Mouse (Mus musculus) spleen, embryonic (tissue): ENCODE data around the gene Slc44a2.

Experiments used
- CTCF ChIA-PET: fragments of 350-600 bp; sonication (Branson Sonifier 250); formaldehyde crosslinking; loops from one replicate; lab custom pipeline; 2022; lab: Charles Lee

The Slc44a2 gene

GRCm38 (mm10) chr9:21331365-21332140 is 11.1 kb downstream of the Slc44a2 start:
- CTCF ChIA-PET = interaction anchor here (0.6 kb wide), 2 partner anchors 29 to 138 kb away, joined by 3 read pairs; no protein-coding TSS in a partner anchor

GRCm38 (mm10) chr9:21332161-21333061 is 11.9 kb downstream of the Slc44a2 start:
- CTCF ChIA-PET = interaction anchor here (0.6 to 1.1 kb wide), 5 partner anchors 11 to 192 kb away, joined by 3 to 4 read pairs (median 3); no protein-coding TSS in a partner anchor

GRCm38 (mm10) chr9:21333523-21333922 is 13.0 kb downstream of the Slc44a2 start:
- CTCF ChIA-PET = interaction anchor here (0.6 to 0.7 kb wide), 2 partner anchors 64 to 435 kb away, joined by 3 to 6 read pairs; partner anchors contain the start of gene Eif3g

- CTCF ChIA-PET = interaction anchor here (0.9 to 1.2 kb wide), 3 partner anchors 20 to 22 kb away, joined by 3 to 4 read pairs (median 3); no protein-coding TSS in a partner anchor
Observed at GRCm38 (mm10) chr9:21334747-21335146, 14.2 kb downstream of the Slc44a2 start.

- CTCF ChIA-PET = interaction anchor here (0.9 to 1.2 kb wide), 3 partner anchors 20 to 22 kb away, joined by 3 to 4 read pairs (median 3); no protein-coding TSS in a partner anchor
Observed at GRCm38 (mm10) chr9:21335391-21335790, 14.9 kb downstream of the Slc44a2 start.

GRCm38 (mm10) chr9:21336491-21336890 is 16.0 kb downstream of the Slc44a2 start:
- CTCF ChIA-PET = interaction anchor here (0.8 to 0.9 kb wide), 2 partner anchors 8 to 12 kb away, joined by 3 read pairs; no protein-coding TSS in a partner anchor

GRCm38 (mm10) chr9:21337652-21338051 is 17.2 kb downstream of the Slc44a2 start:
- CTCF ChIA-PET = no interaction called here

GRCm38 (mm10) chr9:21340411-21340810 is 19.9 kb downstream of the Slc44a2 start:
- CTCF ChIA-PET = no interaction called here

GRCm38 (mm10) chr9:21346627-21347365 is 26.3 kb downstream of the Slc44a2 start:
- CTCF ChIA-PET = interaction anchor here (1.0 kb wide), 1 partner anchor 21 kb away, joined by 3 read pairs; no protein-coding TSS in a partner anchor

- CTCF ChIA-PET = interaction anchor here (0.6 kb wide), 1 partner anchor 23 kb away, joined by 4 read pairs; no protein-coding TSS in a partner anchor
Observed at GRCm38 (mm10) chr9:21348152-21348551, 27.7 kb downstream of the Slc44a2 start.

- CTCF ChIA-PET = interaction anchor here (1.3 kb wide), 1 partner anchor 16 kb away, joined by 4 read pairs; no protein-coding TSS in a partner anchor
Observed at GRCm38 (mm10) chr9:21351178-21351577, 30.7 kb downstream of the Slc44a2 start.

GRCm38 (mm10) chr9:21351702-21352377 is 31.3 kb downstream of the Slc44a2 start:
- CTCF ChIA-PET = interaction anchor here (1.3 kb wide), 1 partner anchor 15 kb away, joined by 4 read pairs; no protein-coding TSS in a partner anchor

GRCm38 (mm10) chr9:21352463-21353372 is 32.2 kb downstream of the Slc44a2 start:
- CTCF ChIA-PET = no interaction called here

- CTCF ChIA-PET = no interaction called here
Observed at GRCm38 (mm10) chr9:21353373-21353686, 32.8 kb downstream of the Slc44a2 start.

- CTCF ChIA-PET = interaction anchor here (1.1 to 1.2 kb wide), 2 partner anchors 11 to 12 kb away, joined by 4 to 10 read pairs; no protein-coding TSS in a partner anchor
Observed at GRCm38 (mm10) chr9:21354796-21355195, 34.3 kb downstream of the Slc44a2 start.

GRCm38 (mm10) chr9:21356981-21357718 is 36.7 kb downstream of the Slc44a2 start:
- CTCF ChIA-PET = interaction anchor here (0.6 to 1.9 kb wide), 9 partner anchors 9 to 102 kb away, joined by 3 to 9 read pairs (median 4); no protein-coding TSS in a partner anchor

GRCm38 (mm10) chr9:21366541-21367220 is 46.2 kb downstream of the Slc44a2 start:
- CTCF ChIA-PET = interaction anchor here (0.6 to 1.0 kb wide), 5 partner anchors 12 to 656 kb away, joined by 3 to 10 read pairs (median 4); no protein-coding TSS in a partner anchor
